Mouse (Mus musculus) frontal cortex, postnatal 25 days (tissue): ENCODE data around the gene Nr3c2.

Experiments
- DNase-seq, 2 experiments: peaks; one replicate each; pipeline ENCODE4 v3.0.0; 2022; ENCODE audit warnings: low spot score in 2 of 2

The Nr3c2 gene

DNA sequence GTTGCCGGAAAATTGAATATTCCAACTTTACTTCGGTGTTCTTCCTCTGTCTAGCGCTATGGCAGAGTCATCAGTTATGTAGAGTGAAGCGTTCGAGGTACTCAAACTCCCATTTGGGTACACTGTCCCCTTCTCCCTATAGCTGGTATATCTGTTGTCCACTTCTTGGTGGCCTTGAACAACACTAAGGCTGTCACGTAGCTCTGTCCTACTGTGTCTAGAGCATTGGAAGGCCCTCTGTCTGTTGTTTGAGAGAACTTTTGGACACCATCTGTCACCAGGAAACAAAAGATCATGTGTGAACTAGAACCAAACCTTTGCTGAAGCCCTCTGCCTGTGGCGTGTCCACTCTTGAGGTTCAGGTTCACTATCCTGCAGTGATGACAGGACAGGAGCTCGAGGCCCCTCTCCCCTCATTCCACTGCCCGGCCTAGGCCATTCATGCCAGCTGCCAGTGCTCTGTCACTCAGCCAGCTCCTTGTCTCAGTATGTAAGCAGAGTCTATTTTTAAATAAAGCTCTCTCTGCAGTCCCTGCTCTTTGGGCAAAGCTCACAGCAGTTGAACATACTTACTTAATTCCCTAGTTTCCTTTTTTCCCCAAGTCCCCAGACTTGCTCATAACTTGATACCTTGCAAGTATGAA lies 72.6 kb downstream of the Nr3c2 start:
- DNase-seq: no peak

DNA sequence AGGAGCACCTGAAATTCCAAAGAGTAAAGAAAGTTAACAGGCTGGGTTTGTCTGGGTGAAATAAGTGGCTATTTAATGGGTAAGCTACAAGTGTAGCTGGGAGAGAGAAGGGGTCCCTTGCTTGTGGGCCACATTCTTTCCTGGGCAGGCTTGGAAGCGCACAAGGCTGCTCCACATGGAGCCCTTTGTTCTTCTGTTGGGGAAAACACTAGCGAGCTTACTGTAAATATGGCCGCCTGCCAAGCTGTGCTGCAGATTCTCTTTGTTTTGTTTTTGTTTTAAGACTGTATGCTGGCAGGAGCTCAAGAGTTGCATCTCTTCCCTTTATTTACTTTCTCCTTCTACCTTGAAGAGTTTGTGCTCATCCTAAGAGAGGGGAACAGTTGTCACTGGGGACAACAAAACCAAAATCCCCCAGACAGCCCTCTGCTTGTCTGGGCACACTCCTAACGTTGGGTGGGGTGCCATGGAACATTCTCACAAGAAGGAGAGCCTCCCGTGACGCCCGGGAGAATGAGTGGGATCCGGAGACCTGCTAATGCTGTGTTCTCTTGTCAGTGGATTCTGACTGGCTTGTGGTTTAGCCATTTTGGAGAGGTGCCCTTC lies 73.8 kb downstream of the Nr3c2 start:
- DNase-seq: no peak

DNA sequence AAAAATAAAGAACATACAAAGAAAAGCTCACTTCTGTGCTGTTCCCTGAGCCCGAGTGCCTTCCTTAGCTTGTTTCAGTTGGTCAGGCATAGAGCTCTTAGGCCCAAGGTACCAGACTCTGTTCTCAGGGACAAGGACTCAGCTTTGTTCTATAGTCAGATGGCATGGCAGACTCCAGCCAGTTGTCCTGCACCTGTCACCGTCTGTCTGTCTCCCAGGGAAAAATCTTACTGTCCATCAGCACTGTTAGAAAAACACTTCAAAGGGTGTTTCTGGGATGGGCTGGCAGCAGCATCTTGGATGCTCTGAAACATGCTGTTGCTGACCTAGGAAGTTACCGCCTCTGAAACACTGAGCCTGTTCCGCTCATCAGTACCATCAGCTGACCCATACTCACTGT lies 78.7 kb downstream of the Nr3c2 start:
- DNase-seq: no peak

DNA sequence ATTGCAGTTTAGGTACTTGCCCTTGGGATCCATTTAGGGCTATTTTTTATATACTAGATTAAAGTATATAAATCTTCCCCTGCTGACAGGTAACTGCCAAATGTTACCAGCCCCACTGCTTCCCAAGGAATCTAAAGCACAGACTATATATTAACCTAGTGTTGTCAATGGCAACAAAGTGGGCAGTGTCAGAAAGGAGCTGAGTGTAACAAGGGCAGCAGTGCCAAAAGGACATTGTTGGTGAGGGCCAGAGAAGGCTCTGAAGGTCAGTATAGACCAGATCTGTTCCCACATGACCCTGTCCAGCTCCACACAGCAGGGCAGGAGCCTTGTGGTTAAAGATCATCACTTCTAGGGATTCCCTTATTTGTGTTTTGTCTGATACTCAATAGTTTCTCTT lies 84.8 kb downstream of the Nr3c2 start:
- DNase-seq: no peak

DNA sequence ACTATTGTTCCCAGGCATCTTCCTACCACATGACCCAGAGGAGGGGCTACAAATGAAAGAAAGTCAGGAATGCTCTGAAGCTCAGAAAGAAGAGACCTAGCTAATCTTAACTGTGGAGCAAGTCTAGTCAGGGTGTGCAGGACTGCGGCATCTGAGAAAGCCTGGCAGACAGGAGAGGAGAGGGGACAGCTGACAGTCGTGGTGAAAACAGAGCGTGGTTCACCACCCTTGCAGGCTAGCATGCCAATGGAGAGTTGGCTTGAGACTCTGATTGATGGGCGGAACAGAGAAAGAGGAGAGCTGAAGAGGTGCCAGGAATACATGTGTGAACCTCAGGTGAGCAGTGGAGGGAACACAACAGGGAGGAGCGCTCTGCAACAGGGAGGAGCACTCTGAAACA lies 85.6 kb downstream of the Nr3c2 start:
- no peak for DNase-seq

DNA sequence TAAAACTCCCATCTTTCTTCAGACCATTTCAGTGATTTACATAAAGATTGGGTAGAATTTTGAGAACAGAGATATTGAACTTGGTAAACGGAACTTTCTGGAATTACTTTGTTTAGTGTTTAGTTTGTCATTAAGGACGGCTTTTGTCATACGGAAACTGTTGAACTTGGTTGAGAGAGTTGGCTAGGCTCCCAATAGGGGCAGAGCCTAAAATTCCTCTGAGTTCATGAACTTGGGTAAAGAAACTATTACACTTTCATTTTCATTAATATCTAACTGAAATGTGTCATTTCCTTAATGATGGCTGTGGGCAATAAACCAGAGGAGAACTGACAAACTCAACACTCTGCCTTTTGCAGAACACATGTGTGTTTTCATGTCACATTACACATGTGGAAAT lies 88.6 kb downstream of the Nr3c2 start:
- no peak for DNase-seq

DNA sequence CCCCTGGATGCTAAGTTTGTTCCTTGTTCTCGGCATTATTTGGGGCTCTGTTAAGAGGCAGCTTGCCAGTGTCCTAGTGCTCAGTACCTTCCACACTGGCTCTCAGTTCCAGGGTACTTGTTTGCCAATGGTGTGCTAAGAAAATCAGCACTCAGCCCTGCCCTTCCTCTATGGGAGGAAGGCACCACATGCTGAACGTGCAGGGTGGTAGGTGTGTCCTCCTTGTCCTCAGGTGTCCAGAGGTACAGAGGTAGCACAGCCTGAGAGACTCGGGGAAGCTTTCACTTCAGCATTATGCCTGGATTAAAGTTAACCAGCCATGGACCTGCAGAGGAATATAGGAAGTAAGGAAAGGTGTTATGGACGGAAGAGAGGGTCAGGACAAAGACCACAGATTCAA lies 99.0 kb downstream of the Nr3c2 start:
- no peak for DNase-seq

DNA sequence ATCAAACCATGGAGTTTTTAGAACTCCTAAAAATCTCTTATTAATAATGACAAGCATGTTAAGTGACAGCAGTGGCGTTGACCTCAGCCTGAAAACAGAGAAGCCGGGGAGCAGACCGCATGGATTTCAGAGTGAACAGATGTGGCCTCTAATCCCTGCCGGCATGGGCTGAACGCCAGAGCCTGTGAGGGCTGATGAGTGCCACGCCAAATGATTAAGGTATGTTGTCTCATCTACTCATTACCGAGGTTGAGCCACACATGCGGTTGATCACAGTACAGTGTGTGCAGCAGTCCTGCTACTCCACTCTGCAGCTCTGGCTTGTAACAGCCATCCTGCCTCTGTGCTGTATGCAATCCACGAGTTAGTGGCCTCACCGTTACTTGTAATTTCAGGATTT lies 110.2 kb downstream of the Nr3c2 start:
- DNase-seq: no peak

DNA sequence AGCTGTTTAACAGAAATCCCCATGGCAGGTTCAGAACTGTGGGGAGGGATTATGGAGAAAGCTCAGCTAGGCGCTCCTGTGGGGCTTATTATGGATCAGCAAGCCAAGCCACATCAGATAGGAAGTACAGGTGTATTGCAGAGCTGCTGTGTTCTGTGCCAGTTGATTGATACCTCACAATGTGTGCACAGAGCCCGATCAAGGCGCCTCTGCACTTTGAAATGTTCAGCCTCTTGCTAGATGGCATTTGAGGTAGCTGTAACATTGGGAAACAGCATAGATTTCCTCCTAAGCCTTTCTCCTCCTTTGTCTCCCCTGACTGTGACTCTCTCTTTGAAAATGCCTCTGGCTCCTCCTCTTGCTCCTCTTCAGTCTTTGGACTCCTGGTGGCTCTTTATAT lies 112.7 kb downstream of the Nr3c2 start:
- DNase-seq: no peak

DNA sequence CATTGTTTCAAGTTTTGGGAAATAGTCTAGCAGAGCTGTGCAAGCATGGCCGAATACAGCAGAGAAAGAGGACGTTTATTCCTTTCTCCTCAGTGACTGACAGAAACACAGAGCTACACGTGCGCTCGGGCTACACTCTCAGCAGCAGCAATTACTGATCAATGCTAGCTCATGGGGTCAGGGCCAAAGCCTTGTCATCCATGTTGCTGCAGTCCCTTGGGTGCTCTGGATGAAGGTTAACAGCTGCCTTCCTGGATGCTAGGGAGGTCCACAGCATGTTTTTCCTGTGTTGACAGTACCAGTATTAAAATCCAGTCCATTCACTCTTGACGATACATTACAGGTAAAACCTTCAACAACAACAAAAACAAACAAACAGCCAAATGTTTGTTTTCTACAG lies 113.4 kb downstream of the Nr3c2 start:
- DNase-seq: no peak

DNA sequence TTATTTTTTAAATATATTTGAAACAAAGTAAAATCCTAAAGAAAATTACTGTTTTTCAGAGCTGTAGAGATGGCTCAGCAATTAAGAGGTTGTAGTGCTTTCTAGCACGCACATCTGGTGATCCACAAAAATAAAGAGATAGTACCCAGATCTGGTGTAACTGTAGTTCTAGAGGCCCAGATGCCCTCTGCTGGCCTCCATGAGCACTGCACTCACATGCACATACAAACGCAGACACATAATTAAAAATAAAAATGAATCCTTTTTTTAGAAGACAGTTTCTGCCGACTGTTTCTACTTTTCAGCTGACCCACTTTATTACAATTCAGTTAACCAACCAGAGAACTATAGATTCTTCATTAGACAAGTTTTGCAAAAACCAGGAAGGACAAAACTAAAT lies 117.5 kb downstream of the Nr3c2 start:
- DNase-seq: no peak

DNA sequence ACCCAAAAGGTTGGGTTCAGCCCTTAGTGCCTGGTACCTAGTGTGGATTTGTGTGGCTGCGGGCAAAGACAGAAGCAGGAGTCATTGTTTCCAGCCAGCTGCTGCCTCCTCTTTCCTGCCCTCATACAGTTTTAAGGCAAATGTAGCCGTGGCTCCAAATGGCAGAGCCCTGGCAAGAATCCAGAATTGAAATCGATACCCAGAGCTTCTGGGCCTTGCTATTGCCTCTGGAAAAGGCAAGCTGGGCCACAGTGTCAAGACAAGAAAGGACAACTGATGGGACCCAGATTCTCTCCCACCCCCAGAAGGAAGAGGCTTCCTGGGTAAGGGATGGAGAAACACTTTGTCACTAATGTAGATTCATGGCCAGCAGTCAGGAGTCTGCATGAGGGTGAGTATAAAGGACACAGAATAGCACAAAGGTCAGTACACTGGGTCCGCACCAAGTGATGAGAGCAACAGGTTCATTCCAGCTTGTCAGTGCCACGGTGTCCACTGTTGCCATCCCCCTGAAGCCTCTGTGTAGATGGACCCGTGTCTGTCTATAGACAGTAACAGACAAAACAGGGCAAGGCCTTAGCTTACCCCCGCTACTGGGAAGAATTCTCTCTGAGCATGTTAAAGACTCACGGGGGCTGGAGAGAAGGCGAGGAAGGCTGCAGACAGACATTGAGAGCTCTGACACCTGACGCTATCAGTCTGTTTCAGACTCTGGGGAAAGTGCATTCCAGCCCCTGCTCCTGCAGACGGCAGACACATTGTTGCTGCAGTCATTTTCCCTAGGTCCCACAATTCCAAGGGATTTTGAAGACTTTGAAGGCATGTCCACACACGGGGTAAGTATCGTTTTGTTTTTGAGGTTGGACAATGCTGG lies 124.8 kb downstream of the Nr3c2 start:
- no peak for DNase-seq

DNA sequence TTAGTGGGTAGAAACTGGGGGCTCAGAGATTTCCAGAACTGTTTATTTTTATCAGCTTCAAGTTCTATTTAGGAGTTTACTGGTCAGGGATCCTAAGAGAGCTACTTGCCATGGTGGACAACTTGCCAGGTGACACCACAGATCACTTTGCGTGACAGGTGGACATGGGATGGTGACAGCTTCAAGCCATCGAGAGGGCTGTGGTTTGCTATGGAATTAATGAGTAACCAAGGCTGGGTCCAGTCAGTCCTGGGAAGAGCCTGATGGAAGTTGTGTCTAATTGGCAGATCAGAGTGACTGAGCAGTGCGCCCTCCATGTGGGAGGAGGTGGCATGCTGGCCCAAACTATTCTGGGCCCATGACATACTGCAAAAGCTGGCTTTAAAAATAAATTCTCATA lies 132.0 kb downstream of the Nr3c2 start:
- no peak for DNase-seq

DNA sequence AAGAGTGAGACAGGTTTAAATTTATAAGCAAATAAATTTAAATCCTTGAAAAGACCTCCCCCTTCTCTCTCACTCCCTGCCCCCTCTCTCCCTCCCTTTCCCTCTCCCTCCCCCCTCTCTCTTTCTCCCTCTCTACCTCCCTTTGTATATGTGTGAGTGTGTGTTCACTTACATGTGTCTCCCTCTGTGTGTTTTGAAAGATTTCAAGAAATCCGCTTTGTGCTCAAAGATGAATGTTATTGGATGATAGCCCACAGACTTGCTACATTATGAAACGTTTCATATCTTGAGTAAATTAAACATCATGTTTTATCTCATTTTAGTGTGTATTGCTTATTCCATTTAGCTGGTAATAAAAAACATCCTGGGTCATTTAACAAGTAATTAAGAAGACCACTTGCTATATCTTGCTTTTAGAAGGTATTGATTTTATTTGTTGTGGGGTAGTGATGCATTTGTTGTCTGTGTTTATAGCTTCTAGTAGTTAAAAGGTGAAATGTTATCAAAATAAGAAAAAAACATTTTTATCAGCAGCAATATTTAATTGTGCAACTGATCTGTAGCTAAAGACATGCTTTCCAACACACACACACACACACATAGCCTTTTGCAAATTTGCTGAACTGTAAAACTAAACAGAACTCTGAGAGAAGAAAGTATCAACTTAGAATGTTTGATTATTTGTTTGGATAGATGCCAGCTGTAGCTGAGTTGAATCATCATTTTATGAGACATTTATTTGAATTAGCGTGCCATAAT lies 134.6 kb downstream of the Nr3c2 start:
- DNase-seq: no peak

DNA sequence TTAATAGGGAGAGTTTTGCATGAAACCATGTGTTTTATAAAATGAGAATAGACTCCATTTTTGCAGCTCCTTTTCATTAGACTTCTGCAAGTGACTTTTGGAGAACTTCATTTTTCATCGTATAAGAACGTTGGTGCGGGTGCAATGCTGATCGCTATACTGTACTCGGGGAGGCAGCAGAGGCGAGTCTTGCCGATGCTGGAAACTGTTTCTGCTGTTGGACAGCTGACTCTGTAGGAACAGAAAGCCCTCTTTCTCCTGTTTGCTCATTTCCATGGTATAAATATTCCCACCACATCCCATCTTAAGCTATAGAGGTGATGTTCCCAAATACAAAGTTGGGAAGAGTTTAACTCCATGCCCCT lies 135.2 kb downstream of the Nr3c2 start:
- DNase-seq: no peak

DNA sequence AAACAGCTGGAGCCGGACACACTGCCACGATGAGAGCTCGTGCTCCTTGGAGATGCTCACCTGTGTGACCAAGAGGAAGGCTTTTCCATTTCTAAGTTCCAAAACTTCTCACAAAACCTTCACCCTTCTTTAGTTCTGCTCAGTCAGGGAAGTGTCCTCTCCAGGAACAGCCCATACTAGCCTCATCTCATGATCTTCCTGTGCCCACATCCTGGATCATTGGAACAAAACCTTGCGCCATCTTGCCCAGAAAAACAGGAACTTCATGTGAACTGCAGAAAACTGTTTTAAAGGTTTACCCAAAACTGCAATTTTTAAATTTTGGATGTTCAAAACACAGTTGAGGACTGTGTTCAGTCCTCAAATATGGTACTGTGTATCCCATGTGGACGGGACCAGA lies 142.0 kb downstream of the Nr3c2 start:
- no peak for DNase-seq

DNA sequence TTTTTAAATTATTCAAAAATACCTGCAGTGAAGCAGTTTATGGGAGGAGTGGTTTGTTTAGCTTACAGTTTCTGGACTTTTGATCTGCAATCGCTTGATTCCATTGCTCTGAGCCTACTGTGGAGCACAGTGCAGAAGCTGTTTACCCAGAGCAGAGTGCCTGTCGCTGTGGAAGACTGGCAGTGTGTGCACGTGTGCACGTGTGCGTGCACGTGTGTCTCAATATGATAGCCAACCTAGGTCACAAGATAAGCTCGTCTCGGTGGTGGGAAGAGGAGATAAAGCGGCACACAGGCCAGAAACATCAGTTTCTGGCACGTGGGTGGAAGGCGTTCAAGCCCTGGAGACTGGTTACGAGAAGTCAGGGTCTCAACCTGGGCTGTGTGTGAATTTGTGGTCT lies 145.6 kb downstream of the Nr3c2 start:
- DNase-seq: no peak

DNA sequence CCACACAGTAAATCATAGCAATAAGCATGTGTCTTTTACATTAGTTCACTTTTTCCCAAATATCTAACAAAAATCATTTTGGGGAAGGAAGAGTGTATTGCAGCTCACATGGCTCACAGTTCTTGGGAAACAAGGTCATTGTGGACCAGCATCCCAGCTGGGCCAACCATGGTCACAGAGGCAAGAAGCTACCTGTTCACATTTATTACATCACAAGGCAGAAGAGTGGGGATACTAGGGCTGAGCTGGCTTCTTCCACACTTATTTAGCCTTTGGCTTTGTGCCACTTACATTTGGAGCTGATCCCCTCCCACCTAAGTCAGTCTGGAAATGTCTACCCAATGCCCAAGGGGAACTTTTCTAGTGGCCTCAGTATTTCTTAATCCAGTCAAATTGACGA lies 146.5 kb downstream of the Nr3c2 start:
- DNase-seq: no peak

DNA sequence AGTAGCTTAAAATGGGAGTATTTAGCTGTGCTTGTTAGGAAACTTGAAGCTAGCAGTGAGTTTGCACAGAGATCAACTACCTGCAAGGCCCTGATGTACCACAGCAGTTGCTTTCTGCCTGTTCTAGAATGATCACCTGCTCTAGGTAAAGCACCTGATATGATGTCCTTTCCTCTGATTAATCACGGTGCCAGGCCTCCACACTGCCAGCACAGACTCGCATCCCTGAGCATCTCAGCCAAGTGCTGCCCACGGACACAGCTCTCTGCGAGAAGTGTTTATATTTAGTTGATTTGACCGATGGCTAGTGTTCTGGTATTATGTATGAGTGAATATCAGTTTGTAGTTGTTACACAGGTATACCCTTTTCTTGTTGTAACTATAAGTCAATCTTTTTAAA lies 147.0 kb downstream of the Nr3c2 start:
- no peak for DNase-seq

DNA sequence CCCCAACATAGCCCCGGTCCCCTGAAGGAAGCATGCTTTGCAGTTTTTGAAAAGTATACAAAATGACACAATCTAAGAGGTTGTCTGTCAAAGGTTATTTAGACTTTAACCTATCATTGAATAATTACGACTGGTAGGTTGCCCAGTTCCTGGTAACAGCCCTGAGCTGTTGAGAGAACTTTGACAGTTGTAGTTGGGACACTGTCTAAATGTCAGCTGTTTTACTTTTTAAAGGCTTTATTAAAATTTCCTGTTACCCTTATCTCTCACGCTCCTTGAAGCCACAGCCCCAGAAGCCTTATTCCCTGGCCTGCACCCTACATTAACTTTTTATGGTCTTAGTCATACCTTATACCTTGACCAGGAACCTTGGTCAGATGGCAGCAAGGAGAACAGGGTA lies 147.5 kb downstream of the Nr3c2 start:
- no peak for DNase-seq

DNA sequence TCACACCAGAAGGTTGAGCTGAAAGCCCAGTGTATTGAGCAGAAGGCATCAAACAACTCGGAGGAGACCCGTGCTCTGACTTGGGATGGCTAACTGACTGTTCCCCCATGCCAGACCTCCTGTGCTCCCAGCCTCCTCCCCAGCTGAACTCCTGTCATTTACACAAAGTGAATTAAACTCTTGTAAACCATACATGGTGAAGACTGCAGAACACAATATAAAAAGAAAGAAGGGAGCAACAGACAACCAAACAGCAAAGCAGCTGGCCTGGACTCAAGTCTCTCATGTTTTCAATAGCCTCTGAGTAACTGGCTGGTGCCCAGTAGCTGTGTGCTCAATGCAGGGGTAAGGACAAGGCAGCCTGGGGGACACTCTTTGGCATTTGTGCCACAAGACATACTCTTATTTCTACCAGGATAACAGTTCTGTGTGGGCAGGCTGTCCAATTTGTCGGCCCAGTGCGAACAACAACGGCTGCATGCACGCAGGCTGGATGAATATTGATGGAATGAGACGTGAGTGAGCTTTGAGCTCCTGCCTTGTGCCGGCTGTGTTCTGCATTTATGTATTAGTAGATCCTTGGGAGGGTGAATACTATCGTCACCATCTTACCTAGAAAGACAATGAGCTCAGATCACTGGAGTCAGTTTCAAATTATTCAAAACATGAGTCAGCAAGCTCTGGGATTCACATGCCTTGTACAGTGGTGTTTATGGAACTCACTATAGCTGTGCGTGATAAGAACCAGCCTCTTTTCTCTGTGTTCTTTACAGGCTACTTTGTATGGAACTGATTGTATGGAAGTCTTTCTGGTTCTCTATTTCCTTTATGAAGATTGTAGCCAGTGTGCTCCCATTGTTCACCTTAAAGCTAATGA lies 152.4 kb downstream of the Nr3c2 start:
- no peak for DNase-seq
